Mouse (Mus musculus): ENCODE data around the gene Akt3. TPM values are rescaled to one million over a fixed set of nuclear protein-coding genes. Genes with fewer than 3 reads are reported as not detected.

The Akt3 gene
- polyA plus RNA-seq (2014; fragmentation: Nextera tagmentation; extraction: Ambion mirVana): 27.9 and 30.6 TPM in 2 replicates

- Histone ChIP-seq H3K4me3 (ENCODE audit: low read depth, low read length) (peak within 1 kb of the TSS; percentile 96), H3K27ac (ENCODE audit: low read depth, low read length) (peak within 1 kb of the TSS; percentile 100), H3K4me1 (ENCODE audit: control insufficient read depth, insufficient read depth, low read length) (peaks cover 9% of the 10 kb centered on the region), H3K36me3 (ENCODE audit: control insufficient read depth, insufficient read depth, low read length) (no peaks in the 10 kb centered on the region), H3K9me3 (ENCODE audit: control insufficient read depth, low read length) (no peaks in the 10 kb centered on the region), H3K27me3 (ENCODE audit: control insufficient read depth, insufficient read depth, low read length) (no peaks in the 10 kb centered on the region), H3K9ac (ENCODE audit: low read length) (peak within 1 kb of the TSS; percentile 98), H3K4me2 (peak within 1 kb of the TSS; percentile 76)
- WGBS: 0% methylated on average over 4 of the region's 32 CpGs
- DNase-seq (ENCODE audit: low spot score, missing footprints) (no peak), ATAC-seq (ENCODE audit: low FRiP score) (peak; percentile 70)
Measured at GRCm38 (mm10) chr1:177258034-177258342, at the start of gene Akt3. TSS of gene Akt3 (minus strand) at chr1:177258203.

- Histone ChIP-seq H3K27me3 (ENCODE audit: control insufficient read depth, insufficient read depth, low read length) (no peaks in the 10 kb centered on the region), H3K9me3 (ENCODE audit: control insufficient read depth, low read length) (no peaks in the 10 kb centered on the region), H3K36me3 (ENCODE audit: control insufficient read depth, insufficient read depth, low read length) (no peaks in the 10 kb centered on the region), H3K4me2 (no peak overlapping the region), H3K27ac (ENCODE audit: low read depth, low read length) (no peak overlapping the region; the same call in 1 of the 2 replicates), H3K4me3 (ENCODE audit: low read depth, low read length) (no peak overlapping the region), H3K9ac (ENCODE audit: low read length) (no peak overlapping the region), H3K4me1 (ENCODE audit: control insufficient read depth, insufficient read depth, low read length) (peaks cover 3% of the 10 kb centered on the region; the same call in 1 of the 2 replicates)
- 61% methylated on average over 11 of the region's 11 CpGs for WGBS
- ATAC-seq (ENCODE audit: low FRiP score): no peak
- no peak for DNase-seq (ENCODE audit: low spot score, missing footprints)
Measured at GRCm38 (mm10) chr1:177307549-177307948, 49.5 kb upstream of the Akt3 start.

- H3K27me3 ChIP-seq (ENCODE audit: control insufficient read depth, insufficient read depth, low read length): no peaks in the 10 kb centered on the region
- H3K27ac ChIP-seq (ENCODE audit: low read depth, low read length): no peak overlapping the region
- H3K36me3 ChIP-seq (ENCODE audit: control insufficient read depth, insufficient read depth, low read length): no peaks in the 10 kb centered on the region
- DNase-seq (ENCODE audit: low spot score, missing footprints) (no peak), ATAC-seq (ENCODE audit: low FRiP score) (no peak)
- H3K4me2 ChIP-seq: no peak overlapping the region
- H3K9me3 ChIP-seq (ENCODE audit: control insufficient read depth, low read length): no peaks in the 10 kb centered on the region
- no peak overlapping the region for H3K9ac ChIP-seq (ENCODE audit: low read length)
- no peak overlapping the region for H3K4me3 ChIP-seq (ENCODE audit: low read depth, low read length)
- no peaks in the 10 kb centered on the region for H3K4me1 ChIP-seq (ENCODE audit: control insufficient read depth, insufficient read depth, low read length)
- WGBS: 79% methylated on average over 1 of the region's 1 CpGs
Measured at GRCm38 (mm10) chr1:177298231-177298630, 40.2 kb upstream of the Akt3 start.

GRCm38 (mm10) chr1:177286764-177287163, 28.8 kb upstream of the Akt3 start:
- H3K36me3 ChIP-seq (ENCODE audit: control insufficient read depth, insufficient read depth, low read length): no peaks in the 10 kb centered on the region
- no peak overlapping the region for H3K27ac ChIP-seq (ENCODE audit: low read depth, low read length)
- 27% methylated on average over 3 of the region's 3 CpGs for WGBS
- H3K9ac ChIP-seq (ENCODE audit: low read length): no peak overlapping the region
- no peaks in the 10 kb centered on the region for H3K27me3 ChIP-seq (ENCODE audit: control insufficient read depth, insufficient read depth, low read length)
- no peak overlapping the region for H3K4me2 ChIP-seq
- H3K9me3 ChIP-seq (ENCODE audit: control insufficient read depth, low read length): no peaks in the 10 kb centered on the region
- no peak overlapping the region for H3K4me3 ChIP-seq (ENCODE audit: low read depth, low read length)
- ATAC-seq (ENCODE audit: low FRiP score): no peak
- no peaks in the 10 kb centered on the region for H3K4me1 ChIP-seq (ENCODE audit: control insufficient read depth, insufficient read depth, low read length)
- no peak for DNase-seq (ENCODE audit: low spot score, missing footprints)

- H3K4me1 ChIP-seq (ENCODE audit: control insufficient read depth, insufficient read depth, low read length): no peaks in the 10 kb centered on the region
- H3K27ac ChIP-seq (ENCODE audit: low read depth, low read length): no peak overlapping the region
- H3K4me3 ChIP-seq (ENCODE audit: low read depth, low read length): no peak overlapping the region
- ATAC-seq (ENCODE audit: low FRiP score) (no peak), DNase-seq (ENCODE audit: low spot score, missing footprints) (no peak)
- H3K4me2 ChIP-seq: no peak overlapping the region
- H3K27me3 ChIP-seq (ENCODE audit: control insufficient read depth, insufficient read depth, low read length): no peaks in the 10 kb centered on the region
- no peak overlapping the region for H3K9ac ChIP-seq (ENCODE audit: low read length)
- no peaks in the 10 kb centered on the region for H3K36me3 ChIP-seq (ENCODE audit: control insufficient read depth, insufficient read depth, low read length)
- no peaks in the 10 kb centered on the region for H3K9me3 ChIP-seq (ENCODE audit: control insufficient read depth, low read length)
Measured at GRCm38 (mm10) chr1:177281925-177282324, 23.9 kb upstream of the Akt3 start.

GRCm38 (mm10) chr1:177277361-177277760, 19.4 kb upstream of the Akt3 start:
- 92% methylated on average over 5 of the region's 5 CpGs for WGBS
- no peak for ATAC-seq (ENCODE audit: low FRiP score)

GRCm38 (mm10) chr1:177267645-177268044, 9.6 kb upstream of the Akt3 start:
- H3K9me3 ChIP-seq (ENCODE audit: control insufficient read depth, low read length): no peaks in the 10 kb centered on the region
- 93% methylated on average over 1 of the region's 1 CpGs for WGBS
- H3K36me3 ChIP-seq (ENCODE audit: control insufficient read depth, insufficient read depth, low read length): no peaks in the 10 kb centered on the region
- no peak overlapping the region for H3K4me3 ChIP-seq (ENCODE audit: low read depth, low read length)
- H3K27ac ChIP-seq (ENCODE audit: low read depth, low read length): no peak overlapping the region
- H3K4me2 ChIP-seq: no peak overlapping the region
- H3K4me1 ChIP-seq (ENCODE audit: control insufficient read depth, insufficient read depth, low read length): peaks cover 4% of the 10 kb centered on the region
- H3K9ac ChIP-seq (ENCODE audit: low read length): no peak overlapping the region
- no peak for DNase-seq (ENCODE audit: low spot score, missing footprints)
- ATAC-seq (ENCODE audit: low FRiP score): no peak
- H3K27me3 ChIP-seq (ENCODE audit: control insufficient read depth, insufficient read depth, low read length): no peaks in the 10 kb centered on the region

More at GRCm38 (mm10) chr1:177277361-177277760, 19.4 kb upstream of the Akt3 start:
- Histone ChIP-seq H3K9me3 (ENCODE audit: control insufficient read depth, low read length) (no peaks in the 10 kb centered on the region), H3K27ac (ENCODE audit: low read depth, low read length) (no peak overlapping the region), H3K4me1 (ENCODE audit: control insufficient read depth, insufficient read depth, low read length) (no peaks in the 10 kb centered on the region), H3K4me3 (ENCODE audit: low read depth, low read length) (no peak overlapping the region), H3K36me3 (ENCODE audit: control insufficient read depth, insufficient read depth, low read length) (no peaks in the 10 kb centered on the region), H3K27me3 (ENCODE audit: control insufficient read depth, insufficient read depth, low read length) (no peaks in the 10 kb centered on the region), H3K4me2 (no peak overlapping the region), H3K9ac (ENCODE audit: low read length) (no peak overlapping the region)
- DNase-seq (ENCODE audit: low spot score, missing footprints): no peak

GRCm38 (mm10) chr1:177262926-177263325, 4.9 kb upstream of the Akt3 start:
- Histone ChIP-seq H3K4me2 (no peak overlapping the region), H3K27me3 (ENCODE audit: control insufficient read depth, insufficient read depth, low read length) (no peaks in the 10 kb centered on the region), H3K4me3 (ENCODE audit: low read depth, low read length) (no peak overlapping the region), H3K36me3 (ENCODE audit: control insufficient read depth, insufficient read depth, low read length) (no peaks in the 10 kb centered on the region), H3K9ac (ENCODE audit: low read length) (no peak overlapping the region), H3K9me3 (ENCODE audit: control insufficient read depth, low read length) (no peaks in the 10 kb centered on the region), H3K4me1 (ENCODE audit: control insufficient read depth, insufficient read depth, low read length) (peaks cover 7% of the 10 kb centered on the region), H3K27ac (ENCODE audit: low read depth, low read length) (no peak overlapping the region)
- DNase-seq (ENCODE audit: low spot score, missing footprints) (no peak), ATAC-seq (ENCODE audit: low FRiP score) (no peak)
- 75% methylated on average over 2 of the region's 2 CpGs for WGBS

GRCm38 (mm10) chr1:177260796-177261195, 2.8 kb upstream of the Akt3 start:
- H3K4me2 ChIP-seq: no peak overlapping the region
- WGBS: 78% methylated on average over 4 of the region's 4 CpGs

More at GRCm38 (mm10) chr1:177260796-177261195, 2.8 kb upstream of the Akt3 start:
- ATAC-seq (ENCODE audit: low FRiP score): no peak
- no peaks in the 10 kb centered on the region for H3K27me3 ChIP-seq (ENCODE audit: control insufficient read depth, insufficient read depth, low read length)
- H3K9ac ChIP-seq (ENCODE audit: low read length): no peak overlapping the region
- H3K4me3 ChIP-seq (ENCODE audit: low read depth, low read length): no peak overlapping the region
- no peaks in the 10 kb centered on the region for H3K36me3 ChIP-seq (ENCODE audit: control insufficient read depth, insufficient read depth, low read length)
- H3K27ac ChIP-seq (ENCODE audit: low read depth, low read length): no peak overlapping the region
- no peaks in the 10 kb centered on the region for H3K9me3 ChIP-seq (ENCODE audit: control insufficient read depth, low read length)
- no peak for DNase-seq (ENCODE audit: low spot score, missing footprints)
- peaks cover 8% of the 10 kb centered on the region for H3K4me1 ChIP-seq (ENCODE audit: control insufficient read depth, insufficient read depth, low read length)

Measured in midbrain, embryonic 11.5 days (tissue).